In the genomic region with DNA sequence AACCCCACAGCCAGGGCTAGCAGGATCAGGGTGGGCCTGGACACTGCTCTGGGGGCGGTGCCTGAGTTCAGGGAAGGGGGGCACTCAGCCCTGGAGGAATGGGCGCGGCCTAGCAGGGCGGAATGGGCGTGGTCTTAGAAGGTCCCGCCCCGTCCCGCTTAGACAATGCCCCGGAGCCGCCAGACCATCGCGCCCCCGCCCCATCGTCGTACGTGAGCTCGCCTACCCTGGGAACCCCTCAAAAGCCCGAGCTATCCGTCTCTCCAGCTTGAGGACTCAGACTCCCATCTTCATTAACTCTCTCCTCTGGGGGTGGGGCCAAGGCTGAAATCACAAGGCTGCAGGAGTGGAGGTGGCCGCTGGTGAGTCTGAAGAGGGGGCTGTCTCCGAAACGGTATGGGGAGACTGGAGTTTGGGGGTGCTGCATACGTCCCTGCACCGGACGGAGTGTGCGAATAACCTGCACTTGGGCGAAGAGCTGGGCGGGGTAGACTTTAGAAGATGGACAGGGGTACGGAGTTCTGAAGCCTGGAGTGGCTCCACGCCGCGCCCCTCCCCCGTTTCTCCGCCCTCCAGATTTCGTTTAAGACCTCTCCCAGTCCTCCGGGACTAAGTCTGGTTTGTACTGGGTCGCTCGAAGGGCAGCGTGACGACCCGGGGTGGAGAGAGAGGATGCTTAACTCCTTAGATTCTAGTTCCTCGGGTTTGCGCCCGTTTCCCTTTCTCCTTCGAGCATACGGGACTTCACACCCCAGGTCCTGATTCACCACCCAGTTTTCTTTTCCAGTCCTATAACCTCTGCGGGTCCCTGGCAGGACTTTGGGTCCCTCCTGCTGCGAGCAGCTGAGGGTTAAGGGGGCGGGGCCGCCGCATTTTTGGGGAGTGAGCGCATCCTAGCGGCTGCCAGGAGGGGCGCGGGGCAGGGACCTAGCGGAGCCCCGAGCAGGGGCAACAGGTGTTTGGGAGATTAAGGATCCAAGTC, we compare ENCODE assay signal across 8 mouse cellular contexts. TPM values are rescaled to one million over a fixed set of nuclear protein-coding genes. Genes with fewer than 3 reads are reported as not detected.
DNase-seq lines count a peak whose midpoint lies in the region; ATAC-seq and TF ChIP-seq lines count a peak whose summit lies in the region.

A gene (plus strand): TSS at position 125 of the 982 bp plus-strand sequence.

- H3K4me1 ChIP-seq in ES-Bruce4 (ENCODE audit: control insufficient read depth, insufficient read depth, low read length): peaks cover 6% of the 10 kb centered on the region
- H3K4me1 ChIP-seq in forebrain, embryonic 14.5 days (ENCODE audit: control insufficient read depth, insufficient read depth, low read length): peaks cover 13% of the 10 kb centered on the region
- peaks cover 10% of the 10 kb centered on the region for H3K4me1 ChIP-seq in lung, embryonic 14.5 days (ENCODE audit: insufficient read depth)
- peaks cover 10% of the 10 kb centered on the region; the same call in 1 of the 2 replicates for H3K4me1 ChIP-seq in olfactory bulb, adult 2 months (ENCODE audit: control insufficient read depth, insufficient read depth, low read length)
- H3K4me1 ChIP-seq in thymus, adult 2 months (replicated peaks; ENCODE audit: control insufficient read depth, insufficient read depth, low read length): peaks cover 12% of the 10 kb centered on the region

- peak; percentile 83 for DNase-seq in cerebellum, adult 11 months
- peak; percentile 95 for DNase-seq in forebrain, embryonic 14.5 days (ENCODE audit: low spot score)
- peak; percentile 95 for DNase-seq in heart, postnatal 10 days
- peak; percentile 97 to 98 for DNase-seq in kidney, postnatal 4 days
- DNase-seq in lung, embryonic 14.5 days: peak; percentile 99
- DNase-seq in thymus, adult 2 months: peak; percentile 93

- under 1% methylated on average over 57 of the region's 57 CpGs for WGBS in forebrain, embryonic 14.5 days
- WGBS in lung, embryonic 14.5 days: under 1% methylated on average over 57 of the region's 57 CpGs
- under 1% methylated on average over 57 of the region's 57 CpGs for WGBS in olfactory bulb, adult 2 months
- WGBS in thymus, adult 2 months: 1% methylated on average over 57 of the region's 57 CpGs

- H3K36me3 ChIP-seq in ES-Bruce4 (ENCODE audit: control insufficient read depth, insufficient read depth, low read length, poor library complexity, severe bottlenecking): peaks cover 15% of the 10 kb centered on the region
- H3K36me3 ChIP-seq in forebrain, embryonic 14.5 days (ENCODE audit: control insufficient read depth, insufficient read depth, low read length): peaks cover 64% of the 10 kb centered on the region
- peaks cover 74% of the 10 kb centered on the region for H3K36me3 ChIP-seq in lung, embryonic 14.5 days (ENCODE audit: insufficient read depth)
- peaks cover 36% of the 10 kb centered on the region for H3K36me3 ChIP-seq in thymus, adult 2 months (ENCODE audit: control insufficient read depth, insufficient read depth, low read length)

- H3K27me3 ChIP-seq in ES-Bruce4 (ENCODE audit: control insufficient read depth, insufficient read depth, low read length, poor library complexity, severe bottlenecking): no peaks in the 10 kb centered on the region
- H3K27me3 ChIP-seq in forebrain, embryonic 14.5 days (replicated peaks; ENCODE audit: control insufficient read depth, insufficient read depth, low read length): 0 out of 2 replicates have a peak, but pooled peaks cover 5% of the 10 kb centered on the region
- no peaks in the 10 kb centered on the region for H3K27me3 ChIP-seq in lung, embryonic 14.5 days (ENCODE audit: insufficient read depth, low read length)
- H3K27me3 ChIP-seq in thymus, adult 2 months (ENCODE audit: control insufficient read depth, insufficient read depth, low read length): no peaks in the 10 kb centered on the region; the same call in 1 of the 2 replicates

- no peak for TF ChIP-seq POLR2A in ES-Bruce4 (IDR thresholded peaks at IDR 0.05; ENCODE audit: insufficient read depth, low read length)
- TF ChIP-seq POLR2A in olfactory bulb, adult 2 months (IDR thresholded peaks at IDR 0.05; ENCODE audit: insufficient read depth, low read depth, low read length): no peak; the same call in 1 of the 2 replicates
- TF ChIP-seq POLR2A in thymus, adult 2 months (IDR thresholded peaks at IDR 0.05; ENCODE audit: control insufficient read depth, extremely low read depth, insufficient read depth, low read length, poor library complexity): 0 out of 2 replicates have a peak, but pooled peaks have one; percentile 47

- ATAC-seq in forebrain, embryonic 14.5 days: peak; percentile 92
- ATAC-seq in lung, embryonic 14.5 days (ENCODE audit: insufficient read depth): peak; percentile 92

- intact Hi-C loops in heart, postnatal 10 days (cut with DNase I): loop anchor here (1.0 to 2.0 kb wide), 2 partner anchors 30 to 38 kb away; a partner anchor contains a TSS

- H3K27ac ChIP-seq in ES-Bruce4 (ENCODE audit: insufficient read depth, low read length): peak within 1 kb of the TSS; percentile 40
- peak within 1 kb of the TSS; percentile 93 for H3K27ac ChIP-seq in forebrain, embryonic 14.5 days (ENCODE audit: low read depth, low read length)
- peak within 1 kb of the TSS; percentile 93 for H3K27ac ChIP-seq in lung, embryonic 14.5 days (ENCODE audit: low read depth)
- H3K27ac ChIP-seq in olfactory bulb, adult 2 months (ENCODE audit: insufficient read depth, low read depth, low read length): peak within 1 kb of the TSS; percentile 4; the same call in 1 of the 2 replicates
- H3K27ac ChIP-seq in thymus, adult 2 months (ENCODE audit: control insufficient read depth, insufficient read depth, low read length): peak within 1 kb of the TSS; percentile 6; the same call in 1 of the 2 replicates

- H3K9me3 ChIP-seq in ES-Bruce4 (replicated peaks; ENCODE audit: control insufficient read depth, insufficient read depth, low read length, poor library complexity, severe bottlenecking): no peaks in the 10 kb centered on the region
- H3K9me3 ChIP-seq in forebrain, embryonic 14.5 days (replicated peaks; ENCODE audit: control insufficient read depth, low read length): no peaks in the 10 kb centered on the region
- H3K9me3 ChIP-seq in lung, embryonic 14.5 days (ENCODE audit: low read depth, low read length): no peaks in the 10 kb centered on the region

- peak within 1 kb of the TSS; percentile 87 for H3K4me3 ChIP-seq in ES-Bruce4 (ENCODE audit: low read depth, low read length)
- peak within 1 kb of the TSS; percentile 70 for H3K4me3 ChIP-seq in forebrain, embryonic 14.5 days (ENCODE audit: low read depth, low read length)
- peak within 1 kb of the TSS; percentile 84 for H3K4me3 ChIP-seq in lung, embryonic 14.5 days (ENCODE audit: low read depth, low read length)
- H3K4me3 ChIP-seq in olfactory bulb, adult 2 months (ENCODE audit: insufficient read depth, low read depth, low read length): peak within 1 kb of the TSS; percentile 78
- H3K4me3 ChIP-seq in thymus, adult 2 months (ENCODE audit: control insufficient read depth, insufficient read depth, low read length): peak within 1 kb of the TSS; percentile 71

- peak; percentile 48 for TF ChIP-seq CTCF in ES-Bruce4 (IDR thresholded peaks at IDR 0.05; ENCODE audit: low read depth, low read length)
- peak; percentile 75 for TF ChIP-seq CTCF in lung, embryonic 14.5 days (IDR thresholded peaks at IDR 0.05; ENCODE audit: low read depth)
- peak; percentile 86 for TF ChIP-seq CTCF in olfactory bulb, adult 2 months (IDR thresholded peaks at IDR 0.05; ENCODE audit: insufficient read depth, low read depth, low read length)
- peak; percentile 97 for TF ChIP-seq CTCF in thymus, adult 2 months (IDR thresholded peaks at IDR 0.05; ENCODE audit: borderline replicate concordance, control insufficient read depth, extremely low read depth, insufficient read depth, low read length, poor library complexity)

- H3K9ac ChIP-seq in ES-Bruce4 (ENCODE audit: low read depth, poor library complexity, severe bottlenecking): peak within 1 kb of the TSS; percentile 64
- H3K9ac ChIP-seq in forebrain, embryonic 14.5 days (ENCODE audit: low read length): peak within 1 kb of the TSS; percentile 89
- H3K9ac ChIP-seq in lung, embryonic 14.5 days: peak within 1 kb of the TSS; percentile 83

- TF ChIP-seq EP300 in ES-Bruce4 (IDR thresholded peaks at IDR 0.05; ENCODE audit: insufficient read depth, low read depth, low read length): 0 out of 2 replicates have a peak, but pooled peaks have one; percentile 50

- H3K4me2 ChIP-seq in forebrain, embryonic 14.5 days (ENCODE audit: low read length): peak within 1 kb of the TSS; percentile 94
- H3K4me2 ChIP-seq in lung, embryonic 14.5 days: peak within 1 kb of the TSS; percentile 97

RNA-seq across cellular contexts. Expression of the gene that starts here (rescaled TPM):
- polyA plus RNA-seq in ES-Bruce4 (2011; ENCODE audit: insufficient read depth, insufficient read length, low read depth, missing spikeins): 92.5 and 101 TPM in 2 replicates
- polyA plus RNA-seq in forebrain, embryonic 14.5 days (2014; fragmentation: Nextera tagmentation; extraction: Ambion mirVana): 617 and 661 TPM in 2 replicates
- 10 to 100 TPM; 84.5 to 86.1 TPM for total RNA-seq in heart, postnatal 10 days (2021)
- polyA plus RNA-seq in lung, embryonic 14.5 days (2014; fragmentation: Nextera tagmentation; extraction: Ambion mirVana): 319 and 338 TPM in 2 replicates
- not detected in 2 replicates for polyA plus RNA-seq in olfactory bulb, adult 2 months (2012; ENCODE audit: insufficient read depth, insufficient read length, low replicate concordance, missing spikeins)
- 54.0 and 55.3 TPM in 2 replicates for polyA plus RNA-seq in thymus, adult 2 months (2012; rRNA removed)

Comparison
In these comparisons a context has a peak if more than half of its experiments do, and no peak if none do; other contexts are left out.
1. Peak in every context shown above with its lines: DNase-seq, ATAC-seq, H3K4me3 ChIP-seq and H3K27ac ChIP-seq.
2. RNA of the gene that starts here (polyA plus RNA-seq): 617 to 661 TPM in forebrain, embryonic 14.5 days, 319 to 338 TPM in lung, embryonic 14.5 days, 92.5 to 101 TPM in ES-Bruce4 and 54.0 to 55.3 TPM in thymus, adult 2 months; not detected in olfactory bulb, adult 2 months; every median in the first group is over 10 times any median in the second.
3. H3K27ac ChIP-seq: peak in every context shown above with its lines; median percentile 93 in forebrain, embryonic 14.5 days; 93 in lung, embryonic 14.5 days; 40 in ES-Bruce4; 6 in thymus, adult 2 months; 4 in olfactory bulb, adult 2 months.